Mouse (Mus musculus): ENCODE data around the gene Tbc1d12. TPM values are rescaled to one million over a fixed set of nuclear protein-coding genes. Genes with fewer than 3 reads are reported as not detected.

The Tbc1d12 gene
- polyA plus RNA-seq, 1 experiment from 2014 or later = 1.3 TPM

GRCm38 (mm10) chr19:38880300-38880699, 43.9 kb downstream of the Tbc1d12 start:
- no peak for ATAC-seq (replicated peaks; ENCODE audit: extremely low read depth, insufficient read depth, low FRiP score)
- Histone ChIP-seq H3K36me3 (ENCODE audit: control insufficient read depth, insufficient read depth) (peaks cover 1% of the 10 kb centered on the region; the same call in 1 of the 2 replicates), H3K27ac (ENCODE audit: low read length) (no peak overlapping the region), H3K4me3 (ENCODE audit: low read length) (no peak overlapping the region), H3K4me1 (ENCODE audit: control insufficient read depth, insufficient read depth, low read length) (no peaks in the 10 kb centered on the region), H3K27me3 (ENCODE audit: control insufficient read depth, insufficient read depth, low read length) (no peaks in the 10 kb centered on the region), H3K9ac (ENCODE audit: low read length) (no peak overlapping the region), H3K9me3 (replicated peaks; ENCODE audit: control insufficient read depth, low read length) (no peaks in the 10 kb centered on the region), H3K4me2 (ENCODE audit: low read depth, low read length) (no peak overlapping the region)

GRCm38 (mm10) chr19:38901146-38902135, 65.1 kb downstream of the Tbc1d12 start:
- Histone ChIP-seq H3K4me3 (ENCODE audit: low read length) (no peak overlapping the region), H3K9me3 (replicated peaks; ENCODE audit: control insufficient read depth, low read length) (no peaks in the 10 kb centered on the region), H3K4me2 (ENCODE audit: low read depth, low read length) (no peak overlapping the region), H3K9ac (ENCODE audit: low read length) (no peak overlapping the region; the same call in 1 of the 2 replicates), H3K27me3 (ENCODE audit: control insufficient read depth, insufficient read depth, low read length) (no peaks in the 10 kb centered on the region), H3K36me3 (ENCODE audit: control insufficient read depth, insufficient read depth) (0 out of 2 replicates have a peak, but pooled peaks cover 2% of the 10 kb centered on the region), H3K4me1 (ENCODE audit: control insufficient read depth, insufficient read depth, low read length) (no peaks in the 10 kb centered on the region; the same call in 1 of the 2 replicates), H3K27ac (ENCODE audit: low read length) (no peak overlapping the region)
- WGBS = 61% methylated on average over 12 of the region's 12 CpGs
- peak; percentile 72 for ATAC-seq (replicated peaks; ENCODE audit: extremely low read depth, insufficient read depth, low FRiP score)

GRCm38 (mm10) chr19:38902501-38902900, 66.1 kb downstream of the Tbc1d12 start:
- Histone ChIP-seq H3K36me3 (ENCODE audit: control insufficient read depth, insufficient read depth) (0 out of 2 replicates have a peak, but pooled peaks cover 2% of the 10 kb centered on the region), H3K27me3 (ENCODE audit: control insufficient read depth, insufficient read depth, low read length) (no peaks in the 10 kb centered on the region), H3K9me3 (replicated peaks; ENCODE audit: control insufficient read depth, low read length) (no peaks in the 10 kb centered on the region), H3K4me3 (ENCODE audit: low read length) (no peak overlapping the region), H3K9ac (ENCODE audit: low read length) (no peak overlapping the region), H3K4me2 (ENCODE audit: low read depth, low read length) (no peak overlapping the region), H3K27ac (ENCODE audit: low read length) (no peak overlapping the region), H3K4me1 (ENCODE audit: control insufficient read depth, insufficient read depth, low read length) (no peaks in the 10 kb centered on the region; the same call in 1 of the 2 replicates)
- WGBS = 80% methylated on average over 5 of the region's 5 CpGs
- no peak for ATAC-seq (replicated peaks; ENCODE audit: extremely low read depth, insufficient read depth, low FRiP score)

GRCm38 (mm10) chr19:38913786-38914185, 77.4 kb downstream of the Tbc1d12 start:
- ATAC-seq (replicated peaks; ENCODE audit: extremely low read depth, insufficient read depth, low FRiP score) = no peak
- no peaks in the 10 kb centered on the region for H3K27me3 ChIP-seq (ENCODE audit: control insufficient read depth, insufficient read depth, low read length)
- WGBS = 86% methylated on average over 9 of the region's 9 CpGs
- H3K9ac ChIP-seq (ENCODE audit: low read length) = no peak overlapping the region
- no peaks in the 10 kb centered on the region for H3K9me3 ChIP-seq (replicated peaks; ENCODE audit: control insufficient read depth, low read length)
- no peak overlapping the region for H3K27ac ChIP-seq (ENCODE audit: low read length)
- no peak overlapping the region for H3K4me3 ChIP-seq (ENCODE audit: low read length)
- peaks cover 3% of the 10 kb centered on the region for H3K36me3 ChIP-seq (ENCODE audit: control insufficient read depth, insufficient read depth)
- no peaks in the 10 kb centered on the region for H3K4me1 ChIP-seq (ENCODE audit: control insufficient read depth, insufficient read depth, low read length)
- H3K4me2 ChIP-seq (ENCODE audit: low read depth, low read length) = no peak overlapping the region

- no peaks in the 10 kb centered on the region for H3K9me3 ChIP-seq (replicated peaks; ENCODE audit: control insufficient read depth, low read length)
- H3K4me2 ChIP-seq (ENCODE audit: low read depth, low read length) = no peak overlapping the region
- H3K4me1 ChIP-seq (ENCODE audit: control insufficient read depth, insufficient read depth, low read length) = no peaks in the 10 kb centered on the region
- H3K27ac ChIP-seq (ENCODE audit: low read length) = no peak overlapping the region
- no peak overlapping the region for H3K4me3 ChIP-seq (ENCODE audit: low read length)
- peaks cover 3% of the 10 kb centered on the region for H3K36me3 ChIP-seq (ENCODE audit: control insufficient read depth, insufficient read depth)
- H3K9ac ChIP-seq (ENCODE audit: low read length) = no peak overlapping the region
- WGBS = 93% methylated on average over 15 of the region's 15 CpGs
- ATAC-seq (replicated peaks; ENCODE audit: extremely low read depth, insufficient read depth, low FRiP score) = no peak
- no peaks in the 10 kb centered on the region for H3K27me3 ChIP-seq (ENCODE audit: control insufficient read depth, insufficient read depth, low read length)
These were observed 78.5 kb downstream of the Tbc1d12 start for GRCm38 (mm10) chr19:38914926-38915325.

- WGBS = 45% methylated on average over 3 of the region's 3 CpGs
- Histone ChIP-seq H3K4me3 (ENCODE audit: low read length) (no peak overlapping the region), H3K36me3 (ENCODE audit: control insufficient read depth, insufficient read depth) (peaks cover 3% of the 10 kb centered on the region), H3K4me1 (ENCODE audit: control insufficient read depth, insufficient read depth, low read length) (no peaks in the 10 kb centered on the region), H3K4me2 (ENCODE audit: low read depth, low read length) (no peak overlapping the region), H3K9me3 (replicated peaks; ENCODE audit: control insufficient read depth, low read length) (no peaks in the 10 kb centered on the region), H3K9ac (ENCODE audit: low read length) (no peak overlapping the region), H3K27ac (ENCODE audit: low read length) (no peak overlapping the region), H3K27me3 (ENCODE audit: control insufficient read depth, insufficient read depth, low read length) (no peaks in the 10 kb centered on the region)
- ATAC-seq (replicated peaks; ENCODE audit: extremely low read depth, insufficient read depth, low FRiP score) = no peak
These were observed 79.3 kb downstream of the Tbc1d12 start for GRCm38 (mm10) chr19:38915677-38916076.

GRCm38 (mm10) chr19:38928481-38929158, 92.2 kb downstream of the Tbc1d12 start:
- ATAC-seq (replicated peaks; ENCODE audit: extremely low read depth, insufficient read depth, low FRiP score) = no peak
- Histone ChIP-seq H3K27me3 (ENCODE audit: control insufficient read depth, insufficient read depth, low read length) (no peaks in the 10 kb centered on the region), H3K4me3 (ENCODE audit: low read length) (no peak overlapping the region), H3K9me3 (replicated peaks; ENCODE audit: control insufficient read depth, low read length) (no peaks in the 10 kb centered on the region), H3K4me2 (ENCODE audit: low read depth, low read length) (no peak overlapping the region), H3K27ac (ENCODE audit: low read length) (no peak overlapping the region), H3K36me3 (ENCODE audit: control insufficient read depth, insufficient read depth) (no peaks in the 10 kb centered on the region), H3K9ac (ENCODE audit: low read length) (no peak overlapping the region), H3K4me1 (ENCODE audit: control insufficient read depth, insufficient read depth, low read length) (peaks cover 10% of the 10 kb centered on the region; the same call in 1 of the 2 replicates)
- 94% methylated on average over 10 of the region's 11 CpGs for whole genome bisulfite sequencing

GRCm38 (mm10) chr19:38929471-38930251, 93.3 kb downstream of the Tbc1d12 start:
- H3K4me2 ChIP-seq (ENCODE audit: low read depth, low read length) = peak overlapping the region; percentile 95
- peak overlapping the region; percentile 84 for H3K9ac ChIP-seq (ENCODE audit: low read length)
- peak overlapping the region; percentile 78 for H3K4me3 ChIP-seq (ENCODE audit: low read length)
- no peak overlapping the region for H3K27ac ChIP-seq (ENCODE audit: low read length)
- 65% methylated on average over 13 of the region's 13 CpGs for WGBS
- no peaks in the 10 kb centered on the region for H3K27me3 ChIP-seq (ENCODE audit: control insufficient read depth, insufficient read depth, low read length)
- ATAC-seq (replicated peaks; ENCODE audit: extremely low read depth, insufficient read depth, low FRiP score) = no peak
- H3K9me3 ChIP-seq (replicated peaks; ENCODE audit: control insufficient read depth, low read length) = no peaks in the 10 kb centered on the region
- H3K36me3 ChIP-seq (ENCODE audit: control insufficient read depth, insufficient read depth) = 0 out of 2 replicates have a peak, but pooled peaks cover 2% of the 10 kb centered on the region
- H3K4me1 ChIP-seq (ENCODE audit: control insufficient read depth, insufficient read depth, low read length) = peaks cover 10% of the 10 kb centered on the region; the same call in 1 of the 2 replicates

All from heart, embryonic 16.5 days (tissue).